In the genomic region with DNA sequence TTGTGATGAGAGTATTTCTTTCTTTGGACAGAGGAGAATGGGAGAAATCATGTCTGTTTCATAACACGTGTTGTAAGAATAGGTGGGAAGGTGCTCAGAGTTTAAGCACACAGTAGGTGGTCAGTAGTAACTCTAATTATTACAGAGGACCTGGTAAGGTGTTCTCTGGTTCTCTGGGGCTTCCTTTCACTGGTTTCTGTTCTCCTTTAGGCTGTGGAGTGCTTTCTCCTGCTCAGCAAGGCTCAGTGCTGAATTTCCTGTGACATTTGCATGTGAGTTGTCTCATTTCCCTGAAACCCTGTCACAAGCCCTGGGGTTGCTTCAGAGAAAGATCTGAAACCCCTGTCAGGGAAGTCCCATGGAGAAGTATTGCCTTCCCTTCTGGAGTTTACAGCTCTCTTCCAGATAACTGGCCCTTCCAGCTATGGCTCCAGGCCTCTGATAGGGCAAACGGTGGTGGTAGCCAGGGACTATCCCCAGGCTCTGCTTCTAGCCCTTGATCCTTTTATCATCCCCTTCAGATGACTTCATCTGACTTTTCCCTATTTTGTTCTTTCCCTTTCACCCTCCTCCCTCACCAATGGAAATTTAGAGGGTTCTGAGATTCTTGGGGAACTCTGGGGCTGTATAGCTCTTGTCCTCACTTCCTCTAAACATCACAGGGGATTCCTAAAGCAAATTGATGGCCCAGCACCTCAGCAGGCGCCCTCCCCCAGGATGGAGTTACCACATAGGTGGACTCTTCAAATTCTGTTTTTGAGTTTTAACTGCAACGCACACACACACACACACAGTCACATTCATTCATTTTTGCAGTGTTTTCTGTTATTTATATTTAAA, we compare ENCODE assay signal across 13 mouse cellular contexts.
A peak's percentile ranks its signal among the peaks of the same experiment; 100 is the strongest.
DNase-seq lines count a peak whose midpoint lies in the region; ATAC-seq and TF ChIP-seq lines count a peak whose summit lies in the region.
"Had no signal": no experiment of that assay in that cellular context is flagged by ENCODE, and none has a peak within 500 bp of the region (broad histone marks: within the 10 kb centered on the region; RNA-seq: fewer than 3 reads in every experiment).

No protein-coding gene starts in this region.

- no peak for DNase-seq in frontal cortex, postnatal 10 days (ENCODE audit: low spot score in 2 of 2)
- DNase-seq in lung, postnatal 0 days (ENCODE audit: low spot score) = peak; percentile 46
- no peak for DNase-seq in lung, adult 2 months
- no peak for DNase-seq in stomach, postnatal 0 days (ENCODE audit: low spot score)
- DNase-seq in urinary bladder, postnatal 36 days (ENCODE audit: low spot score in 2 of 2) = no peak
- no peak for DNase-seq in gastrocnemius, postnatal 14 days
- DNase-seq: liver, embryonic 13.5 days; right cerebral cortex, postnatal 25 days had no signal

- H3K27ac ChIP-seq in lung, postnatal 0 days (ENCODE audit: low read length) = no peak overlapping the region
- peak overlapping the region; percentile 19; the same call in 1 of the 2 replicates for H3K27ac ChIP-seq in stomach, postnatal 0 days (replicated peaks)
- H3K27ac ChIP-seq: embryonic facial prominence, embryonic 10.5 days; hindbrain, embryonic 15.5 days; liver, embryonic 13.5 days had no signal

- H3K9me3 ChIP-seq in lung, postnatal 0 days (ENCODE audit: low read length) = no peaks in the 10 kb centered on the region
- no peaks in the 10 kb centered on the region for H3K9me3 ChIP-seq in stomach, postnatal 0 days (ENCODE audit: control insufficient read depth, low read length)
- H3K9me3 ChIP-seq: embryonic facial prominence, embryonic 10.5 days; hindbrain, embryonic 15.5 days; liver, embryonic 13.5 days had no signal

- H3K4me1 ChIP-seq in lung, postnatal 0 days (ENCODE audit: insufficient read depth, low read depth, low read length) = peaks cover 4% of the 10 kb centered on the region
- no peaks in the 10 kb centered on the region; the same call in none of the 2 replicates for H3K4me1 ChIP-seq in lung, adult 2 months (ENCODE audit: control insufficient read depth, insufficient read depth, low read length)
- H3K4me1 ChIP-seq in stomach, postnatal 0 days (replicated peaks; ENCODE audit: control insufficient read depth, insufficient read depth) = peaks cover 2% of the 10 kb centered on the region; the same call in 1 of the 2 replicates
- H3K4me1 ChIP-seq: hindbrain, embryonic 15.5 days had no signal

- intact Hi-C loops in gastrocnemius, postnatal 14 days (cut with DNase I; ENCODE audit: low total_unique reads) = no loop called here

- H3K27me3 ChIP-seq in lung, postnatal 0 days (replicated peaks; ENCODE audit: insufficient read depth, low read length) = no peaks in the 10 kb centered on the region
- H3K27me3 ChIP-seq in stomach, postnatal 0 days (ENCODE audit: control insufficient read depth, insufficient read depth, low read length) = no peaks in the 10 kb centered on the region
- H3K27me3 ChIP-seq: hindbrain, embryonic 15.5 days; liver, embryonic 13.5 days had no signal

- H3K36me3 ChIP-seq in lung, postnatal 0 days (ENCODE audit: insufficient read depth, low read length) = no peaks in the 10 kb centered on the region
- H3K36me3 ChIP-seq in stomach, postnatal 0 days (ENCODE audit: control insufficient read depth, insufficient read depth, low read length) = no peaks in the 10 kb centered on the region
- H3K36me3 ChIP-seq: embryonic facial prominence, embryonic 10.5 days; hindbrain, embryonic 15.5 days; liver, embryonic 13.5 days had no signal

- ATAC-seq in frontal cortex, adult (ENCODE audit: low TSS enrichment) = 0 out of 2 replicates have a peak, but pooled peaks have one; percentile 36
- ATAC-seq in lung, postnatal 0 days = no peak
- peak; percentile 69 for ATAC-seq in megakaryocyte, adult 5-6 weeks (ENCODE audit: poor library complexity, severe bottlenecking)
- no peak for ATAC-seq in stomach, postnatal 0 days (ENCODE audit: low FRiP score, low TSS enrichment)

- WGBS in lung, postnatal 0 days = 60% methylated on average over 4 of the region's 4 CpGs
- WGBS in lung, adult 2 months = 64% methylated on average over 4 of the region's 4 CpGs
- 64% methylated on average over 4 of the region's 4 CpGs for WGBS in stomach, postnatal 0 days

- no peak for TF ChIP-seq EP300 in lung, postnatal 0 days (IDR thresholded peaks at IDR 0.05)
- no peak for TF ChIP-seq EP300 in stomach, postnatal 0 days (optimal IDR thresholded peaks at IDR 0.05)

- H3K9ac ChIP-seq in lung, postnatal 0 days (replicated peaks; ENCODE audit: low read depth) = no peak overlapping the region
- H3K9ac ChIP-seq in stomach, postnatal 0 days (ENCODE audit: low read length) = no peak overlapping the region
- H3K9ac ChIP-seq: hindbrain, embryonic 15.5 days; liver, embryonic 13.5 days had no signal

- H3K4me3 ChIP-seq in lung, postnatal 0 days (ENCODE audit: low read depth, low read length) = no peak overlapping the region
- no peak overlapping the region for H3K4me3 ChIP-seq in lung, adult 2 months (replicated peaks; ENCODE audit: extremely low read depth, low read depth, low read length)
- no peak overlapping the region for H3K4me3 ChIP-seq in stomach, postnatal 0 days (ENCODE audit: low read depth, low read length)
- H3K4me3 ChIP-seq: embryonic facial prominence, embryonic 10.5 days; hindbrain, embryonic 15.5 days; liver, embryonic 13.5 days; myocyte had no signal

- no peak for TF ChIP-seq POLR2A in lung, adult 2 months (IDR thresholded peaks at IDR 0.05; ENCODE audit: borderline replicate concordance, extremely low read depth, low read depth, low read length)

- H3K4me2 ChIP-seq in lung, postnatal 0 days (replicated peaks; ENCODE audit: low read depth, low read length) = no peak overlapping the region
- H3K4me2 ChIP-seq in stomach, postnatal 0 days (replicated peaks; ENCODE audit: low read depth) = no peak overlapping the region
- H3K4me2 ChIP-seq: hindbrain, embryonic 15.5 days; liver, embryonic 13.5 days had no signal

- no peak for TF ChIP-seq CTCF in lung, postnatal 0 days (IDR thresholded peaks at IDR 0.05)
- TF ChIP-seq CTCF in lung, adult 2 months (IDR thresholded peaks at IDR 0.05; ENCODE audit: insufficient read depth, low read length) = no peak
- TF ChIP-seq CTCF in stomach, postnatal 0 days (IDR thresholded peaks at IDR 0.05; ENCODE audit: low read depth) = no peak

Comparison
In these comparisons a context has a peak if more than half of its experiments do, and no peak if none do; other contexts are left out.
1. ATAC-seq: peak in frontal cortex, adult (single experiment) and megakaryocyte, adult 5-6 weeks (single experiment); none in lung, postnatal 0 days (single experiment) and stomach, postnatal 0 days (single experiment).